Mouse (Mus musculus) gastrocnemius, adult 2 months (tissue): ENCODE measurements around the gene BC030870. TPM values are rescaled to one million over a fixed set of nuclear protein-coding genes. Genes with fewer than 3 reads are reported as not detected.

ENCODE experiments used
- DNase-seq: peaks from one replicate; pipeline ENCODE4 v3.0.0; 2022
- H3K27ac ChIP-seq: fragments of 200-600 bp; 2 replicates; pipeline ENCODE4 v1.8.1; 2022; ENCODE audit warnings: mild to moderate bottlenecking
- H3K4me3 ChIP-seq: fragments of 200-600 bp; 2 replicates; pipeline ENCODE4 v1.8.1; 2022; ENCODE audit warnings: mild to moderate bottlenecking, moderate library complexity
- CTCF ChIP-seq: fragments of 200-600 bp; IDR thresholded peaks from 2 replicates; pipeline ENCODE4 v1.8.1; 2022; ENCODE audit warnings: antibody characterized with exemption, mild to moderate bottlenecking, moderate library complexity
- intact Hi-C: fragments of 180-260 bp; cut with DNase I; formaldehyde crosslinking; loops from one replicate; pipeline ENCODE4 v1.15.1; 2025
- microRNA-seq: library from miRNA; unstranded; fragments of <30 nt; microRNA quantifications from one replicate; pipeline ENCODE4 v1.2.0, GENCODE M21; 2021
- total RNA-seq, 2 experiments: library from RNA; stranded (reverse); gene quantifications; 2 replicates each; pipeline ENCODE4 v1.2.3; 2021

Gene BC030870
- total RNA-seq, 2 experiments from 2014 or later = not detected

DNA sequence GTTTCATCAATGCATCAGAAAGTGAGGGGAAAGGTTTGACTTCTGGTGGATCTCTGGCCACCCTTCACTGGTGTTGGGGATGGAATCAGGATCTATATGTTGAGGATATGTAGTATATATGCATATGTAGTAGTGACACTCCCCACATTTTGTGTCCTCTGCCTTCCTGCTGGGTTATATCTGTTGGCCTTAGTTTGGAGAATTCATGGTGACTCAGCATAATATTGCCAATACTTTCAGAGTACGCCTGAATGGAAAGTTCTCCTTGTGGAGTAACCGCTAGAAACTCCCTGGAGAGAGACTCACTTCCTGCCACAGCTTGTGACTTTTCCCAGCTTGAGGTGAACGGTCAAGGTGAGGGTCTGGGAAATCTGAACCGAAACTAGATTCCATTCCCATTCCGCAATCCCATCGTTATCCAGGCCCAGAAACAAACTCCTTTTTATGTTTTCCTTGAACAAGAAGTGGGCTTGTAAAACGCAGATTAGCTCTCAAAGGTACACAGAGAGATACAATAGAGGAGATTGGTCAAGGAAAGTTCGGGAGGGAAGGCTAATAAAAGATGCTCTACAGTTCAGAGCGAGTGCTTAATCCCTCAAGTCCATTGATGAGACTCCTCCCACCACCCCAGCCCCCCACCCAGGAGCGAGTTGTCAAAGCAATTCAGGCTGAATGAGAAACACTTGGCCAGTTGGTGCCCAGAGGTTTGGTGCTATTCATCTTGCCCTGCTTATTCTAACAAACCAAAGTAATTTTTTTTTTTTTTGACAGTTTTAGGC is 61.5 kb downstream of the BC030870 start:
- DNase-seq = no peak
- TF ChIP-seq CTCF = no peak
- intact Hi-C loops = no loop called here
- Histone ChIP-seq H3K27ac (no peak overlapping the region), H3K4me3 (no peak overlapping the region)

DNA sequence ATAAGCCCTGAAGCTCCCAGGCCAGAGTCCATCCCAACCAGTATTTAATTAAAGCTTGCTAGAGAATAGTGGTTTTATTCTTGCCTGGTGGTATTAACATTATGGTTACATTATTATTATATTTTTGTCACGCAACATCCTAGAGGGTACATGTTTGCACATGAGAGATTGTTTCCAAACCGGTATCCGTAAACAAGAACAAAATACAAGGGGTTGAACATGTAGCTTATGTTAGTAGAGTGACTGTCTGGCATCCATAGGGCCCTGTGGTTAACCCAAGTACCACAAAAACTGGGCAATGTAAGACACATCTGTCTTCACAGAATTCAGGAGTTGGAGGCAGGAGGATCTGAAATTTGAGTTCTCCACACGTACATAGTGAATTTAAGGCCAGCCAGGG is 62.3 kb downstream of the BC030870 start:
- DNase-seq = no peak
- TF ChIP-seq CTCF = no peak
- Histone ChIP-seq H3K4me3 (no peak overlapping the region), H3K27ac (no peak overlapping the region)
- intact Hi-C loops = no loop called here

DNA sequence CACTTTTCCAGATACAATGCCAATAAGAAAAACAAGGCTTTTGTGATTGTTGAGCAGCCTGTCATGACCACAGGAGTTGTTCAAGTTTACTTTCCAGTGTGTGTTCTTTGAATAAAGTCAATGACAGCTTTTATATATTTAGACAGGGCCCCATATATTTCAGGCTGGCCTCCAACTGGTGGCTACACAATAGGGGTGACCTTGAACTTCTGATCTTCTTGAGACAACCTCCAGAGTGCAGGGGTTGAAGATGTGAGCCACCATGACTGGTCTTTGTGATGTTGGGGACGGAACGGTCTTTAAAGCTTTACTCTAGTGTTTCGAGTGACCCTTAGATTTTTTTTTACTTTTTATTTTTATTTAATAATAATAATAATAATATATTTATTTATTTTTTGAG is 63.7 kb downstream of the BC030870 start:
- DNase-seq = no peak
- no peak for TF ChIP-seq CTCF
- intact Hi-C loops = no loop called here
- Histone ChIP-seq H3K27ac (no peak overlapping the region), H3K4me3 (no peak overlapping the region)

DNA sequence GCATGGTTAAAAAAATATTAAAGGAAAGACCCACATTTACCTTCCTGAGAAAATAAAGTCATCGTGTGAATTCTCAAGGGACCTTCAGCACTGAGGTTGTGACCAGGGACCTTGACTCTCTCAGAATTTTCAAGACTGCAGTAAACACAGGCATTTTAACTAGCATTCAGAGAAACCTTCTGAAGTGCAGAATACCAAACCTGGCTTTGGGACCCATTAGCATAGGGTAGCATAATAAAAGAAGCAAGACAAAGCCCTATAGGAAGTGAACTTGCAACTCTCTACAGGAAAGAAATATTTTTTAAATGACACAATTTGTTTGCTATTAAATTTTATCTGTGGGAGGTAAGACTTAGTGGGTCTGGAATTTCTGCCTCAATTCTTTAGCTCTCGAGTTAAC is 65.3 kb downstream of the BC030870 start:
- intact Hi-C loops = no loop called here
- DNase-seq = no peak
- Histone ChIP-seq H3K4me3 (no peak overlapping the region), H3K27ac (no peak overlapping the region)
- TF ChIP-seq CTCF = no peak

DNA sequence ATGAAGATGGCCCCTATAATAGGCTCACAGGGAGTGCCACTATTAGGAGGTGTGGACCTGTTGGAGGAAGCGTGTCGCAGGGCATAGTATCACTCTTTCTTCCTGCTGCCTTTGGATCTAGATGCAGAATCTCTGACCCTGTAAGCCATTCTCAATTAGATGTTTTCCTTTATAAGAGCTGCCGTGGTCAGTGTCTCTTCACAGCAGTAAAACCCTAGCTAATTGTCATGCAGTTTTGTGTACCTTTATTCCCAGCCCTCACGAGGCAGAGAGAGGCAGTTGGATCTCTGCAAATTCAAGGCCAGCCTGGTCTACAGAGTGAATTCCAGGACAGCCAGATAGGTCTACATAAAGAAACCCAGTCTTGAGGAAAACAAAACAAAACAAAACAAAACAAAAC is 67.2 kb downstream of the BC030870 start:
- DNase-seq = no peak

DNA sequence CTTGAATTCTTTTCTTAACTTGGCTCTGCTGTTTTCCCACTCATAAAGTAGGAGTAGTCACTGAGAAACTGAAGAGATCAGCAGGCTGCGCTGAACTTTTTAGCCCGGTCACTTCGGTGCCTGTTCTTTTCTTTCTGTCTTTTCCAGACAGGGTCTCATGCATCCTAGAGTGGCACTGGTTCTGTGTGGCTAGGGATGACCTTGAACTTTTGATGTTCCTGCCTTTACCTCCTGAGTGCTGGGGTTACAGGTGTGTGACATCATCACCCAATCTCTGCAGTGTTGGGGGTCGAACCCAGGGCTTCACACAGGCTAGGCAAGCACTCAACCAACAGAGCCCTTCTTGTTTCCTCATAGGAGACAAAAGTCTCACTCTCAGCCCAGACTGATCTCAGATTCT is 72.6 kb downstream of the BC030870 start:
- Histone ChIP-seq H3K27ac (no peak overlapping the region), H3K4me3 (no peak overlapping the region)
- no peak for TF ChIP-seq CTCF
- intact Hi-C loops = no loop called here
- DNase-seq = no peak

More for the DNA sequence above, 67.2 kb downstream of the BC030870 start:
- no peak for TF ChIP-seq CTCF
- Histone ChIP-seq H3K27ac (no peak overlapping the region), H3K4me3 (no peak overlapping the region)
- intact Hi-C loops = no loop called here

DNA sequence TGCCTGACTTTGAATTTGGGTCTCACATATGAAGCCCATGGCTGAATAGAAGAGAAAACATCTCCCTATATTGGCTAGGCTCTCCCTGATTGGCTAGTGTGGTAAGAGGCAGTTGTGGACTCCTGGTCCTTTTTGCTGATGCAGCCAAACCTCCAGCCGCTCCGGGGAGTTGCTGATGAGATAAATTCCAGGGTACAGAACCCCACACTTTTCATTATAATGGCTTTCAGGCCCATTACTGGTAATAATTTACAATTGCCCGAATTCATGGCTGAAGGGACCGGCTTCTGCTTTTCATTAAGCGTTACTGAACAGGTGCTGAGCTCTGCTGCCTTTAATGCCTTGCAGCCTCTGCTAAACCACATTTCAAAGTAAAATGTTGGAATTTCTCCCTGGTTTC is 75.4 kb downstream of the BC030870 start:
- intact Hi-C loops = no loop called here
- TF ChIP-seq CTCF = no peak
- Histone ChIP-seq H3K27ac (no peak overlapping the region), H3K4me3 (no peak overlapping the region)
- no peak for DNase-seq

DNA sequence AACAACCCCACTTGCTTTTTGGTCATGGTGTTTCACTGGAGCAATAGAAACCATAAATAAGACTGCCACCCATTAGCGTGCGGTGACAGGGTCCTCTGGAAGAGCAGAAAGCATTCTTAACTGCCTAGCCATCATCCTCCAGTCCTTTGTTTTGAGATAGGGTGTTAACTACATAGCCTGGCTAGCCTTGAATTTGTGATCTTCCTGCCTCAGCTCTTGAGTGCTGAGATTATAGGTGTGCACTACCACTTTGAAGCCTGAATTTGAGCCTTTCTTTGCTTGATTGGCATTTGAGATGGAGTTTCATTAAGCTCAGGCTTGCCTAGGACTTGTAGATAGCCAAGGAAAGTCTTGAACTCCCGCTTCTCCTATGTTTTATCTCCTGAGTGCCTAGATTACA is 75.8 kb downstream of the BC030870 start:
- intact Hi-C loops = no loop called here
- no peak for TF ChIP-seq CTCF
- H3K27ac ChIP-seq = no peak overlapping the region
- no peak overlapping the region for H3K4me3 ChIP-seq
- DNase-seq = no peak

DNA sequence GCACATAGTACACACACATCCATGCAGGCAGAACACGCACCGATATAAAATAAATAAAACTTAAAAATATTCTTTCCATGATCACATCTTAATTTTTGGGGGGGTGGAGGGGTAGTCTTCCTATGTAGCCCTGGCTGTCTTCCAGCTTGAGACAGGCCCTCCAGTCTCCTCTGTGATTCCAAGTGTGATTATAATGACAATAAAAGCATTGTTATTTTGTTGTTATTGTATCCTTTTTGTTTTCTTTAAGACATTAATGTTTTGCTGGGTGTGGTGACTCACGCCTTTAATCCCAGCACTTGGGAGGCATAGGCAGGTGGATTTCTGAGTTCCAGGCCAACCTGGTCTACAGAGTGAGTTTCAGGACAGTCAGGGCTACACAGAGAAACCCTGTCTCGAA is 81.6 kb downstream of the BC030870 start:
- no peak for DNase-seq
- no peak for TF ChIP-seq CTCF
- intact Hi-C loops = no loop called here
- Histone ChIP-seq H3K4me3 (no peak overlapping the region), H3K27ac (no peak overlapping the region)

DNA sequence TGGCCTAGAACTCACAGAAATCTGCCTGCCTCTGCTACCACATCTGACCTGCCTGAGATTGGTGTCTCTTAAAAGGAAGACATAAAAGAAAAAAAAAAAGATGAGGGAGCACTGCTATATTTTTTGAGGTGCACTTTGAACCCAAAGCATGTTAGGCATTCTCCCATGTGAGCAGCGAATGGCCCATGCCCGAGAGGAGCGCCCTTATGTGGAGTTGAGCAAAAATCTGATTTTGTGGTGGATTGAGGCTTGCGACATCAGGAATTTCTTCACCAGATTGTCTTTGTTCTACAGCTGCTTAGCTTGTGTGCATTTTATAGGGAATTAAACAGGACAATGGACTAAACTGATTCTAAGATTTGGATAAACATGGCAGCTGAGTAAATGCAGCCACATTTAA is 82.2 kb downstream of the BC030870 start:
- DNase-seq = no peak
- no peak overlapping the region for H3K4me3 ChIP-seq
- H3K27ac ChIP-seq = no peak overlapping the region
- intact Hi-C loops = no loop called here
- TF ChIP-seq CTCF = no peak

DNA sequence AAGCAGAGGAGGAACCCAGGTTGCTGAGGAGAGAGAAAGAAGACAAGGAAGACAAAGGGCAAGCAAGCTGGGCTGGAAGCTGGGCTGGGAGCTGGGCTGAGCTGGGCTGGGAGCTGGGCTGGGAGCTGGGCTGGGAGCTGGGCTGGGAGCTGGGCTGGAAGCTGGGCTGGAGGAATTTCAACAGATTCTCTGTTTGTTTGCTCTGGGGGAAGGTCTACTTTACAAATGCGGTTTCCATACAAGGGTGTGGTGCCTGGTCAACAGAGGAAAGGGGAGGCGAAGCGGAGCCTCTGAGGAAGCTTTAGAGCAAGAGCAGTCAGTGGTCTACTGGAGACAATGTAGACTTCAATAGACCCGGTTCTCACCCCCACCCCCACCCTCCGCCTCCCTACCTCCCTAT is 82.8 kb downstream of the BC030870 start:
- Histone ChIP-seq H3K27ac (no peak overlapping the region), H3K4me3 (no peak overlapping the region)
- intact Hi-C loops = no loop called here
- no peak for TF ChIP-seq CTCF
- DNase-seq = no peak

DNA sequence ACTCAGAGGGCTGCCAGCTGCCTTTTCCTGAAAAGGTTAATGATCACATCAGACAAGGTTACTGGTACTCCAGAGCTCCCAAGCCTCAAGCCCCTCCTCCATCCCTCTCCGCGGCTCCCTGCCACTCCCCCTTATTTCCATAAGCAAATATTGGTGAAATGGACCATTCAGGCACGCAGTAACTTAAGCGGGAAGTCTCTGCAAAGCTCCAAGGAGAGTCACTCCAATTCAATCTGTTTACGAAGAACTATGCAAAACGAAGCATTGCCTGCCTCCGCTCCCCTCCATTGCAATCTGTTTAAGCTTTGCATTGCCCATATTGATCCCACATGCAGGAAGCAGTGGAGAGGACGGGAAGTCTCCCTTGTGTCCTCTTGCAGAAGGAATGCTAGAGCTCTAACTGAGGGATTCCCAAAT is 92.2 kb downstream of the BC030870 start, which contains the start of gene Apela:
TSS of gene Apela (minus strand) at position 220 of the 417 bp plus-strand sequence.
- no peak within 1 kb of the TSS for H3K4me3 ChIP-seq
- no peak for TF ChIP-seq CTCF
- intact Hi-C loops = no loop called here
- no peak within 1 kb of the TSS for H3K27ac ChIP-seq
- DNase-seq = no peak

Small RNA genes lying within 50 kb of the gene (microRNA-seq; reads per million reads assigned to microRNA genes)
- not detected for gene Gm24333

Other genes with a start within 250 kb of the BC030870 start
- gene Tmem192, start 182.4 kb downstream of the BC030870 start, total RNA-seq = 10 to 100 TPM; 18.6 to 21.4 TPM
- gene Trim75, start 141.7 kb downstream of the BC030870 start, total RNA-seq = not detected
- gene Trim61, start 111.0 kb downstream of the BC030870 start, total RNA-seq = not detected
- not detected for gene Trim60, start 111.0 kb downstream of the BC030870 start, total RNA-seq
- not detected for gene Apela, start 92.2 kb downstream of the BC030870 start, total RNA-seq
- gene Gm10663, start 54.5 kb downstream of the BC030870 start, total RNA-seq = not detected